Mouse (Mus musculus): ENCODE measurements around the gene Rnf151.
A peak's percentile ranks its signal among the peaks of the same experiment; 100 is the strongest.

Gene Rnf151

DNA sequence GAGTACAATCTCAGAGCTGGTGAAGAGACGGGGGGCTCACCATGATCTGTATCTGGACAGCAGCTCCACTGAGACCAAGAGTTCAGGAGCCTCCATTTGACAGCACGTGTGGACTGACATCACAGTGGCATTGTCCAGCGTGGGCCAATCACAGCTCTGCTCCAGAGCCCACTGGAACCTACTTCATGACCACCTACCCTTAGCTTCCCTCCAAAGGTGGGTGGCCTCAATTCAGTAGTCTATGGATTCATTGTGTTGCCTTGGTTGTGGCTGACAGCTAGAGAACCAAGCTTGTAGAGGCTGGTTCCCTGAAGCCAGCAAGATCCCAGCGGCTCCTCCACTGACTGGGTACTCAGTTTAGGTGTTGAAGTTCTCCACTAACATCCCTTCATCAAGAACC is at the start of gene Rnf151, which contains the start of gene Rps2:
Gene Rnf151 (minus strand): TSS at position 121 of the 400 bp plus-strand sequence.
Gene Rps2 (plus strand): TSS at position 174 of the 400 bp plus-strand sequence.
- DNase-seq = no peak

GRCm38 (mm10) chr17:24766266-24766875 is 48.5 kb upstream of the Rnf151 start:
- peak; percentile 51 for DNase-seq

- DNase-seq = no peak
Observed at GRCm38 (mm10) chr17:24765016-24765905, 47.4 kb upstream of the Rnf151 start.

DNA sequence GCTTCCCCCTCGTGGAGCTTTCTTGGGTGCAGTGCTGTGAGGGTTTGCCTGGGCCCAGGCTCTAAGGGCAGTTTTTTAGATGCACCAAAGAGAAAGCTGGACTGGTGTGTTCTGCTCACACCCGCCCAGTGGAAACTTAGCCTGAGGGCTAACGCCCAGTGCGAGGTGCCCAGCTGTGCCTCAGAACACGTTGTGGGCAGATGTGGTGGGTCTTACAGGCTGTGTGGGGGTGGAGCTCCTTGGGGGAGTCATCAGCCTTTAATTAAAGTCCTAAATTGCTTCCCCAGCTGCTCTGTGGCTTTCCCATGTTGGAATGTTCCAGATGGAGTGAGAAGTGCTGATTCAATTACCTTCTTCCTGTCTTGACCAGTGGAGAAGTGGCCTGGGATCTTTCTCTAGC is 43.3 kb upstream of the Rnf151 start:
- DNase-seq = no peak

DNA sequence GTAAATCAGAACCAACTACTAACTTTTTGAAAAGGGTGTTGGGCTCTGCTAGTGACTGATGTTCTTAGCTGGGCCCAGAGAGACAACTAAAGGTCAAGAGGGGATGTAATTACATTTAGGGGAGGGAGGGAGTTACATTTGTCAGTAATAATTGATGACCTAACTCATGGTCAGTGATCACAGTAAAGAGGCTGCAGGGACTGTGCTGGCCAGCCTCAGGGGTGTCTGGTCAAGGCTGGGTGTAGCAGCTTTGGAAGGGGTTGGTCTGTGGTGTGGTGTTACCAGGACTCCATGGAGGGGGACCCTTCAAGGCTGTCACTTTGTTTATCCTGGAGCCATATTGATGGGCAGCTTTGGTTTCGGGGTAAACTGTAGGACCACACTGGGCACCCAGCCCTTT is 39.5 kb upstream of the Rnf151 start:
- DNase-seq = no peak

DNA sequence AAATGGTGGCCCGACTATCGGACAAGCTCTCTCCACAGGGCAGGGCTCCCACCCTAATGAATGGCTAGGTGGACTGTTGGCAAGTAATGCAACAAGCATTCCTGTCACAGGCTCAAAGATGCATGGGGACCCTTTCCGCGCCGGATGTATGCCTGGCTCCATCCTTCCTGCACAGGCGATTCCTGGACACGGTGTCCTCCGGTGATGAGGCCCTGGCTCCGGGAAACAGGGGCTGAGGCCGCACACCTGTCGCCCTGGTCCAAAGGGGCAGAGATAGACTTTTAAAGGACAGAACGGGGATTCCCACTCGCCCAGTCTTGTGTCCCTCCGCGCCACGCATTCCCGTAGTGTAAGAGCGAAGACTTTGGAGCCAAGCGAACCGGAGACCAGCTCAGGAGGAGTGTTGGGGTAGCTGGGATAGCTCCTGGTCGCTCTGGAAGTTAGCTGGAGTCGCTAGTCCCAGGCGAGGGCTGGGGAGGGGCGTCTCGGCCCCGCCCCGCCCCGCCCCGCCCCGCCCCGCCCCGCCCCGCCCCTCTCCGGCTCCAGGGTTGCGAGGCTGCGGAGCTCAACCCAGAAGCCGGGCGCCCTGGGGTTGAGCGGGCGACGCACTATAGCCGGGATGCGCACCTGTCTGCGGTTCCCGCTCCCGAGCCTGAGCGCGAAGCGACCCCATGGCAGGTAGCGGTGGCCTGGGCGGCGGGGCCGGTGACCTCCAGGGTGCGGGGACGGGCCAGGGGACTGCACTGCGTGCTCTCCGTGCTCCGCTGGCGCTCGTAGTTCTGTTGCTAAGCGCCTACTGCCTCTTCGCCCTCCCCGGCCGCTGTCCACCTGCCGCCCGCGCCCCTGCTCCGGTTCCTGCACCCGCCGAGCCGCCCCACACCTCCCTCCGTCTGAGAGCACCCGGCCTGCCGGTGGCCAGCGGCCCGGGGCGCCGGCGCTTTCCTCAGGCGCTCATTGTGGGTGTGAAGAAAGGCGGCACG is 34.8 kb upstream of the Rnf151 start, which contains the start of gene Hs3st6:
Gene Hs3st6 (plus strand): TSS at position 574 of the 980 bp plus-strand sequence.
- DNase-seq = peak; percentile 63

DNA sequence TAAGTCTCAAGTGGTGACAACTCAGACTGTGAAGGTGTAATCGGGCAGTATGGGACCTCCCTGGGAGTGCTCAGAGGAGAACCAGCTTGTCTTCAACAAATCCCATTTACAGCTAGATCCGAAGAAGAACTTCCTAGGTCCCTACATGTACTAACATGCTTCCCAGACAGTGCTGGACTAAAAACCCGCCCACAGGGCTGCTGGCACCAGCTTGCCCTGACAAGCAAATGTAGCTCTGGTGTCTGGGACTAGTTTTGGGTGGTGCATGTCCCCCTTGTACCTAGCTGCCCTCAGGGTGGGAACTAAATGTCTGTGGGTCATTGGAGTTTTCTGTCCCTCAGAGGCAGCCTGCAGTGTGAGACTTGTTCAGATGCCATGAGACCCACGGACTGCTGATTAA is 33.7 kb upstream of the Rnf151 start:
- no peak for DNase-seq

DNA sequence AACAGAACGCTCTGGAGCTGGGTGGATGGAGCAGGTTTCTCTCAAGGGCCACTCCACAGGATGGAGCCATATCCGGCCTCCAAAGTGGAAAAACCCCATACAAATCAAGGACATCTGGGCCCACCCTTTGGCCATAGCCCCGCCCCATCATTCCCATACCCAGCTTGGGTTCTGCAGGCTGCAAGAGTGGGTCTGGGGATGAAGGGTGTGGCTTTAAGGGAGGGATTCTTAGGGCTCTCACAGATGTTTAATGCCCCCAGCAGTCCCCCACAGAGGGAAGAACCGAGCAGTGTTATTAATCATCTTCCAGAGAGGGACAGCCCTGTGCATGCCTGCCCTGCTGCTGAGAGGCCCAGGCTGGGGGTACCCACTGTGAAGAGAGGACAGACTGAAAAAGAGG is 29.1 kb upstream of the Rnf151 start:
- peak; percentile 38 for DNase-seq

DNA sequence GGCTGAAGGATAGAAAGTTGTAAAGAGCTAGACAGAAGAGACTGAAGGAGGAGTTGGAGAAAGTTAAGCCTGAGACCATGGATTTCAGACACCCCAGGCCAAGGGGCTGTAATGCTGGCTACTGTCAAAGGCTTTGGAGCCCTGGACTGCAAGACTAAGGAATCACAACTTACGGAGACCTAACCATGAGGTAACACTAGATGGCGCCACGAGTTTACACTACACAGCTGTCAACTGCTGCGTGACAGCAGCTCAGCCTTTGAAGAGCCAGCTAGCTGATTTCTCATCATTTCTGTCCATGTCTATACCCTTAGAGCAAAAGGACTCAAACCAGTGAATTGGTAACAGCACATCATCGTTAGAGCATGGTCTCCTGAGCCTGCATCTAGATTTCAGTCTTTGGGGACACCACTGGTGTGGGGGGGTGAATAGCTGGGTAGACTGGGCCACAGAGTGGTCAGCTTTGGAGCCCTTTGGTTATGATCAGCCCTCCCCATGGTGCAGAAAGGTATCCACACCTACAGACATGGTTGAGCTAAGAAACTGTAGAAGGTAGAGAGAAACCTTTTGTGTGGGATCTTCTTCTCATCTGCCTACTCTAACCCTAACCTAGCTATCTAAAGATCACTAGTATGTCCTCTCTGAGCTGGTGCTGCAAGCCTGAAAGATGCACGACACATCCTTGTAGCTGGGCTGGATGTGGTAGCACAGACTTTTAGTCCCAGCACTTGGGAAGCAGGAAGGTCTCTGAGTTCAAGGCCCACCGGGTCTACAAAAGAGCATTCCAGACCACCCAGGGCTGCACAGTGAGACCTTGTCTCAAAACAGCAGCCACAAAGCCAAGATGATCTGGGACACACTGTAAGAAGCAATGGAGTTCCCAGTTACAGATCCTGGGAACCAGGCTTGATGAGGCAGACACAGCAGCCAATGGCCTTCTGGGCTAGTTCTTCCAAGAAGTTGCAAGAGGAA is 27.9 kb upstream of the Rnf151 start:
- DNase-seq = peak; percentile 90

DNA sequence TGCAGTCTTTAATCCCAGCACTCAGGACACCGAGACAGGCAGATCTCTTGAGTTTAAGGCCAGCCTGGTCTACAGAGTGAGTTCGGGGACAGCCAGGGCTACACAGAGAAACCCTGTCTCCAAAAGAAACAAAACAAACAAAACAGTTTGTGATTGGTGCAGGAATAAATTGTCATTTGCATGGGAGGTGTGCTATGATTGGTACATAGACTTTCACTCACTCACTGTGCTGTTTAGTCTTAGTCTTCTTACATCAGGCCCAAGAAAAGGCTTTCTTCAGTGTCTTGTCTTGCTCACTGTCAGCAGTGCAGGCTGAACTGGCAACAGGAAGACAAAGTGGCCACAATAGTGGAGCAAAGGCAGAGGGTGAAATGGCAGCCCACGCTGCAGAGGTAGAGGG is 26.5 kb upstream of the Rnf151 start:
- DNase-seq = no peak

DNA sequence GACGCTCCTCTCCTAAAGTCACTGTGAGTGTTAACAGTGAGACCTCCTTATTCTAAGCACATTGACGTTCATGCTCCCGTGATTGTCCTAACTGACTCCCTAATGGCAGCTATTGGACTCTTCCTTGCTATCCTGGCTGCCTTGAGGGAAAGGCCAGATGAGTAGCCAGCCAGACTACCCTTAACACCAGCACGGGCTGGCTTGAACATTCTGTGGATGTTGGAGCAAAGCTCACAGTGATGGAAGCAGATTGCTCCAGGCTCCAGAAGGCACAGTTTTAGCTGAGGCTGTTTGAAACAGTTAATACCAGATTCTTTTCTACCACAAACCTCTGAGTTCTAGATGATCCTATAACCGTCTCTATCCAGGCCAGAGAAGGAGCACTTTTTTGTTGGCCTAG is 26.0 kb upstream of the Rnf151 start:
- DNase-seq = no peak

- no peak for DNase-seq
Observed at GRCm38 (mm10) chr17:24742307-24742706, 24.4 kb upstream of the Rnf151 start.

DNA sequence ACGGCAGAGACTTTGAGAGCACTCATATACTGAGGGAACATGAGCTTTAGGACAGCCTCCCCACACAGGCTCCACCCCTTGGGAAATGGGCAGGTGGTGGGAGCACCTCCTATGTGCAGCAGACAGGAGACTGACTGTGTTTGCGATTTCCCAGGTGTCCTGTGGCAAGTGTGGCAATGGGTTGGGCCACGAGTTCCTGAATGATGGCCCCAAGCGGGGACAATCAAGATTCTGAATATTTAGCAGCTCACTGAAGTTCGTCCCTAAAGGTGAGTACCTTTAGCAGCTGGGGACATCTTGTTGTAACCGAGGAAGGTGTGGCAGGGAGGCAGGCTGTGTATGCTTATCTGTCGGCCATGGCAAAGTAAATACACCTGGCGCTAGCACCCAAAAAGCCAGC is 22.1 kb upstream of the Rnf151 start:
- no peak for DNase-seq

GRCm38 (mm10) chr17:24738238-24738637 is 20.4 kb upstream of the Rnf151 start:
- DNase-seq = peak; percentile 72

- peak; percentile 44 for DNase-seq
Observed at GRCm38 (mm10) chr17:24737135-24737810, 19.4 kb upstream of the Rnf151 start.

- DNase-seq = peak; percentile 98
Observed at GRCm38 (mm10) chr17:24736330-24737051, 18.6 kb upstream of the Rnf151 start, which contains the start of gene Msrb1. TSS of gene Msrb1 (plus strand) at chr17:24736642.

DNA sequence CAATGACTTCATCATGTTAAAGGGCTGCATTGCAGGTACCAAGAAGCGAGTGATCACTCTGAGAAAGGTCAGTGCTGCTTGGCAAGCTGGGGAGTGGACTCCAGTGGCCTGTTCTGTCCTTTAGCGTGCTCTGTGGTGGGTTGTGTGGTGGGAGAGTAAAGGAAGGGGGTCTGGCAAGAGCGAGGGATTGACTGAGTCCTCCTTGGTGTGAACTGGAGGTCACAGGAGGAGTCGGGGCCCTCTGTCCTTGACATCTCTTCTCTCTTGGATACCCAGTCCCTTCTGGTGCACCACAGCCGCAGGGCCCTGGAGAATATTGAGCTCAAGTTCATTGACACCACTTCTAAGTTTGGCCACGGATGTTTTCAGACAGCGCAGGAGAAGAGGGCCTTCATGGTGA is 17.6 kb upstream of the Rnf151 start:
- no peak for DNase-seq

GRCm38 (mm10) chr17:24734513-24734912 is 16.6 kb upstream of the Rnf151 start:
- DNase-seq = no peak

DNA sequence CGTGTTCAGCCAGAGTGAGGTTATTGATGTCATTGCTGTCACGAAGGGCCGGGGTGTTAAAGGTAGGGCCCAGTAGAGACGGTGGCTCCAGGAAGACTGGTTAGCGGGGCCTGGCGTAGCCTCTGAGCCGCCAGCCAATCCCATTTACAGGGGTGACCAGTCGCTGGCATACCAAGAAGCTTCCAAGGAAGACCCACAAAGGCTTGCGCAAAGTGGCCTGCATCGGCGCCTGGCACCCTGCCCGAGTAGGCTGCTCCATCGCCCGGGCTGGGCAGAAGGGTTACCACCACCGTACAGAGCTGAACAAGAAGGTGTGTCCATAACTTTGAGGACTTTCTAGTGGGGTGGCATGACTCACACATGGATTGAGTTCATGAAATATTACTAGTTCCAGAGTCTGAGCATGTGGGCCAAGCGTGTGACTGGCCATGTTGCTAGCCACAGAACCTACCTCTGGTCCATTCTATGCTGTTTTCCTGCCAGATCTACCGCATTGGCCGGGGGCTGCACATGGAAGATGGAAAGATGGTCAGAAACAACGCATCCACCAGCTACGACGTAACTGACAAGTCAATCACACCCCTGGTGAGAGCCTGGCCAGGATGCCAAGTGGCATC is 15.7 kb upstream of the Rnf151 start:
- no peak for DNase-seq

Data from kidney, postnatal 14 days (tissue).